Mouse (Mus musculus) hindbrain, postnatal 0 days (tissue): ENCODE data around the gene Zmynd8. TPM values are rescaled to one million over a fixed set of nuclear protein-coding genes. Genes with fewer than 3 reads are reported as not detected.
"Not testable (repeated sequence)": the region's sequence is repeated elsewhere in the genome, so short reads cannot be mapped to it uniquely, and the experiment has no call there.

ENCODE experiments used
- ATAC-seq: fragments of 200-750 bp; cut with Nextera tagmentation; 2 replicates; pipeline ENCODE4 v1.8.0; 2017; ENCODE audit warnings: mild to moderate bottlenecking, moderate TSS enrichment, moderate library complexity
- DNase-seq: peaks from one replicate; pipeline ENCODE4 v3.0.0-alpha.2; 2015; ENCODE audit warnings: low spot score
- H3K27ac ChIP-seq: fragments of 300-500 bp; sonication (generic); 2 replicates; pipeline ENCODE4 v1.5.1; 2014; ENCODE audit warnings: mild to moderate bottlenecking
- H3K27me3 ChIP-seq: fragments of 300-500 bp; sonication (generic); 2 replicates; pipeline ENCODE4 v1.6.1; 2014; ENCODE audit warnings: low read length, mixed read lengths; ENCODE audit not compliant: insufficient read depth
- H3K36me3 ChIP-seq: fragments of 300-500 bp; sonication (generic); 2 replicates; pipeline ENCODE4 v1.6.1; 2014; ENCODE audit warnings: low read length, mixed read lengths; ENCODE audit not compliant: insufficient read depth
- H3K4me1 ChIP-seq: fragments of 300-500 bp; sonication (generic); 2 replicates; pipeline ENCODE4 v1.6.1; 2014; ENCODE audit warnings: antibody characterized with exemption, low read length, mixed read lengths; ENCODE audit not compliant: insufficient read depth
- H3K4me2 ChIP-seq: fragments of 300-500 bp; sonication (generic); 2 replicates; pipeline ENCODE4 v1.6.1; 2014; ENCODE audit warnings: low read depth, mild to moderate bottlenecking, low read length, moderate library complexity, mixed read lengths
- H3K4me3 ChIP-seq: fragments of 300-500 bp; sonication (generic); 2 replicates; pipeline ENCODE4 v1.5.1; 2014; ENCODE audit warnings: low read length
- H3K9ac ChIP-seq: fragments of 300-500 bp; sonication (generic); replicated peaks from 2 replicates; pipeline ENCODE4 v1.6.1; 2014; ENCODE audit warnings: mild to moderate bottlenecking, low read length, moderate library complexity, mixed read lengths
- H3K9me3 ChIP-seq: fragments of 300-500 bp; sonication (generic); 2 replicates; pipeline ENCODE4 v1.6.1; 2016; ENCODE audit warnings: low read length, mixed read lengths
- CTCF ChIP-seq: IDR thresholded peaks from 2 replicates; pipeline ENCODE4 v1.5.1; 2016; ENCODE audit warnings: antibody characterized with exemption, control low read depth, low read depth
- WGBS: fragments of 180-500 bp; shearing (Covaris S2); extraction: QIAGEN DNeasy Blood & Tissue Kit; methylation state at CpG from one replicate; pipeline ENCODE4 v1.1.7; 2014; 5-methylcytosine and 5-hydroxymethylcytosine counted together
- polyA plus RNA-seq: library from polyadenylated mRNA; unstranded; fragments of >200 nt; fragmentation: Nextera tagmentation; extraction: Ambion mirVana; gene quantifications from 2 replicates; pipeline ENCODE4 v1.2.1, GENCODE M21; 2015
- total RNA-seq: library from RNA; depleted of rRNA; stranded (reverse); fragments of >200 nt; gene quantifications from 2 replicates; pipeline ENCODE4 v1.2.3, GENCODE M21; 2014

The Zmynd8 gene
- total and polyA plus RNA-seq, 2 experiments from 2014 or later, result 46.8 to 53.0 TPM

DNA sequence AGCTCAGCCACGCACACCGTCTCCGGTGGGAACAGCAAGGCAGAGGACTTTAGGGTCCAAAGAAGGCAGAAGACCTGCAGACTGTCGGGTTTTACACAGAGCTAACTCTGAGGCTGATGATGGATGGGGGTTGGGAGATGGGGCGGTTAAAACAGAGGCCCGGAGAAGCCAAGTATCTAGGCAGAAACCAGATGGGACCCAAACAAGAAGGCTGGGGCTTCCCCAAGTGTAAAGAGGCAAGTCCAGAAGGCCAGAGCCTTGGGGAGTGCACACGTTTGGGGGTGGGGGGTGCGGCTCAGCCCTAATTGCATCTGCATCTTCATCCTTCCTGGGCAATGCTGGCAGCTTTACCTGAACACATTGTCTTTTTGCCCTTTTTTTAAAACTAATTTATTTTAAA is 85.9 kb downstream of the Zmynd8 start:
- no peak for TF ChIP-seq CTCF
- H3K36me3 ChIP-seq, result peaks cover 50% of the 10 kb centered on the region
- WGBS, result 69% methylated on average over 8 of the region's 8 CpGs

GRCm38 (mm10) chr2:165811536-165811935 is 87.3 kb downstream of the Zmynd8 start:
- peaks cover 62% of the 10 kb centered on the region for H3K36me3 ChIP-seq
- ATAC-seq (peak; percentile 50; the same call in 1 of the 2 replicates), DNase-seq (peak; percentile 78)
- TF ChIP-seq CTCF, result peak; percentile 97
- WGBS, result 66% methylated on average over 5 of the region's 5 CpGs
- H3K4me2 ChIP-seq, result no peak overlapping the region
- no peaks in the 10 kb centered on the region for H3K27me3 ChIP-seq
- no peaks in the 10 kb centered on the region for H3K9me3 ChIP-seq
- no peak overlapping the region for H3K9ac ChIP-seq
- no peaks in the 10 kb centered on the region for H3K4me1 ChIP-seq
- H3K4me3 ChIP-seq, result no peak overlapping the region
- no peak overlapping the region for H3K27ac ChIP-seq

More for the DNA sequence above, 85.9 kb downstream of the Zmynd8 start:
- Histone ChIP-seq H3K4me2 (no peak overlapping the region), H3K27me3 (no peaks in the 10 kb centered on the region), H3K4me1 (0 out of 2 replicates have a peak, but pooled peaks cover 4% of the 10 kb centered on the region), H3K9me3 (no peaks in the 10 kb centered on the region), H3K27ac (no peak overlapping the region), H3K4me3 (no peak overlapping the region), H3K9ac (no peak overlapping the region)
- DNase-seq (no peak), ATAC-seq (no peak)

DNA sequence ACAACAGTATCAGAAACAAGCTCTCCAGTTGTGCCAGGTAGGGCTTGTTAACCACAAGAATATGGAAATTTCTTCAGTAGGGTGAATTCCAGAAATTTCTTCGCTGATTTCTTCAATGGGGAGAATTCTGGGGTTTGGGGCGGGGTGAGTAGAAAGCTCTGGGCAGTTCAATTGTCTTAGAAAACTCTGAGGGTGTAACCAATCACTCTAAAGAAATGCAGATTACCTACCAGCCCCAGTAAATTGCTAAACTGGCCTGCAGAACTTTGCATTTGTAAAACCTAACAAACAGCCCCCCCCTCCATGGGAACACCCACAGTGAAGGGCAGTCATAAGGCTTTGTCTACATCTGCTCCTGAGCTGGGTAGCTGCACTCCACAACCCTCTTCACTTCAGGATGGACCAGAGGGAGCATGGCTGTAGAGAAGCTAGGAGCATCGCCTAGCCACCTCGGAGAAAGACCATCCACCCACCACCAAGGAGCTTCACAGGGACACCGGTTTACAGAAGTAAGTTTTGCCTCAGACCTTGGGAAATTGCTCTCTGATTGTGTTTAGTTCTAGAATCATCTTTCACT is 88.8 kb downstream of the Zmynd8 start:
- Histone ChIP-seq H3K27me3 (no peaks in the 10 kb centered on the region), H3K4me3 (no peak overlapping the region), H3K36me3 (peaks cover 75% of the 10 kb centered on the region), H3K9ac (no peak overlapping the region), H3K4me1 (no peaks in the 10 kb centered on the region), H3K4me2 (no peak overlapping the region), H3K27ac (no peak overlapping the region), H3K9me3 (no peaks in the 10 kb centered on the region)
- ATAC-seq (no peak), DNase-seq (no peak)
- no peak for TF ChIP-seq CTCF
- 70% methylated on average over 5 of the region's 5 CpGs for WGBS

- 97% methylated on average over 5 of the region's 5 CpGs for WGBS
- Histone ChIP-seq H3K27me3 (no peaks in the 10 kb centered on the region), H3K36me3 (peaks cover 71% of the 10 kb centered on the region), H3K9ac (no peak overlapping the region), H3K4me2 (no peak overlapping the region), H3K4me1 (no peaks in the 10 kb centered on the region), H3K27ac (no peak overlapping the region), H3K4me3 (no peak overlapping the region), H3K9me3 (no peaks in the 10 kb centered on the region)
- ATAC-seq (no peak), DNase-seq (no peak)
- TF ChIP-seq CTCF, result no peak
These were observed 89.7 kb downstream of the Zmynd8 start for GRCm38 (mm10) chr2:165809091-165809490.

- Histone ChIP-seq H3K36me3 (peaks cover 64% of the 10 kb centered on the region), H3K9ac (no peak overlapping the region), H3K4me2 (no peak overlapping the region), H3K27me3 (no peaks in the 10 kb centered on the region), H3K4me1 (no peaks in the 10 kb centered on the region), H3K9me3 (no peaks in the 10 kb centered on the region), H3K4me3 (no peak overlapping the region), H3K27ac (no peak overlapping the region)
- ATAC-seq (no peak), DNase-seq (no peak)
- WGBS, result 93% methylated on average over 12 of the region's 12 CpGs
- TF ChIP-seq CTCF, result no peak
These were observed 90.4 kb downstream of the Zmynd8 start for GRCm38 (mm10) chr2:165808179-165808975.

GRCm38 (mm10) chr2:165800174-165800573 is 98.6 kb downstream of the Zmynd8 start:
- not testable (repeated sequence) for H3K4me2 ChIP-seq, H3K9ac ChIP-seq, H3K4me3 ChIP-seq, H3K27ac ChIP-seq, ATAC-seq, DNase-seq, H3K9me3 ChIP-seq, H3K4me1 ChIP-seq, H3K27me3 ChIP-seq
- 96% methylated on average over 3 of the region's 3 CpGs for WGBS
- peaks cover 29% of the 10 kb centered on the region for H3K36me3 ChIP-seq

- TF ChIP-seq CTCF, result no peak
- Histone ChIP-seq H3K27me3 (no peaks in the 10 kb centered on the region), H3K4me1 (no peaks in the 10 kb centered on the region), H3K4me3 (no peak overlapping the region), H3K9me3 (no peaks in the 10 kb centered on the region), H3K36me3 (peaks cover 39% of the 10 kb centered on the region), H3K4me2 (no peak overlapping the region), H3K9ac (no peak overlapping the region), H3K27ac (no peak overlapping the region)
- 60% methylated on average over 8 of the region's 8 CpGs for WGBS
- DNase-seq, result no peak
- no peak for ATAC-seq
These were observed 100.9 kb downstream of the Zmynd8 start for GRCm38 (mm10) chr2:165797876-165798275.
